8 mouse cellular contexts compared by ENCODE assay signal in the genomic region with DNA sequence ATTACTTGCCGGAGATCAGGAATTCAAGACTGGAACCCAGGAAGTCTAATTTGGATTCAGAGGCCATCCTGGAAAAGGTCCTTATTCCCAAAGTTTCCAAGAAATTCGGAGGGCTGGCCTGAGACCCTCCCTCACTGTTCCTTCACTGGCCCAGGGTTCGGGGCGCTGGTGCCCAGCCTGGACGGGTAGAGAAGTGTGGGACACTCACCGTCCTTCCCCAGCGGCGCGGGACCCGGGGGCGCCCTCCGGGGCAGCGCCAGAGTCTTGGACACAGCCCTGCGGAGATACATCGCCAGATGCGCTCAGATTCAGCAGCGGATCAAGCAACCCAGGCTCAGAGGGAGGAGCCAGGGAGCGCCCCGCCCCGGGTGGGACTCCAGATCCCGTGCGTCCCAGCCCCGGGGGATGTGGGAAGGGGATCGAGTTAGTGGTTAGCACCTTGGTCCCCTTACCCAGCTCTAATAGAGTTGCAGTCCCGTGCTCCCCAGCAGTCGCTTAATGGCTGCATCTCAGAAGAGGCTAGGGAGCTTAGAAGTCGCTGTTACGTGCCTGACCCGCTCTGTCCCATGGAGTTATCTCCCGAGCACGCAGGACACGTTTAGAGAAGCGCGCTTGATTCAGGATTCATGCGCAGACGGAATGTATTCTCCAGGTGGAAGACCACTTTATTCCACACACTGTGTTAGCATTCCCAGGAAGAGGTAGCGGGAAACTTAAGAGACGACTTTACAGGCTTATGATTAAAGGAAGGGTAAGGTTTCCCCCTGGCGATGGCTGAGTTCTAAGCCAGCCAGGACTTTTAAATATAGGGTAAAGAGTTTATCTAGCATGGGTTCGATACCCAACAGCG. TPM values are rescaled to one million over a fixed set of nuclear protein-coding genes. Genes with fewer than 3 reads are reported as not detected.
DNase-seq lines count a peak whose midpoint lies in the region; ATAC-seq and TF ChIP-seq lines count a peak whose summit lies in the region.

A gene (minus strand): TSS at position 520 of the 850 bp plus-strand sequence.

- H3K4me1 ChIP-seq in intestine, postnatal 0 days (replicated peaks; ENCODE audit: control insufficient read depth, insufficient read depth, low read length), result no peaks in the 10 kb centered on the region
- H3K4me1 ChIP-seq in lung, embryonic 15.5 days, result peaks cover 6% of the 10 kb centered on the region; the same call in 1 of the 2 replicates

- peak within 1 kb of the TSS; percentile 70 for H3K4me2 ChIP-seq in intestine, postnatal 0 days (replicated peaks; ENCODE audit: low read depth)
- peak within 1 kb of the TSS; percentile 83 for H3K4me2 ChIP-seq in lung, embryonic 15.5 days

- DNase-seq in left cerebral cortex, adult 2 months (ENCODE audit: extremely low spot score in 1 of 2, low spot score in 2 of 2), result peak in 1 of 2 experiments; percentile 18
- DNase-seq in left cerebral cortex, postnatal 36 days (ENCODE audit: low spot score in 2 of 2), result no peak
- DNase-seq in embryo, embryonic 11 days, result peak; percentile 90
- peak; percentile 97 for DNase-seq in heart, adult 11 months
- peak; percentile 82 for DNase-seq in thymus, postnatal 4 days

- peak; percentile 44; the same call in 1 of the 2 replicates for ATAC-seq in intestine, postnatal 0 days
- peak; percentile 87 for ATAC-seq in lung, embryonic 15.5 days (ENCODE audit: borderline replicate concordance, extremely low read depth, low FRiP score, low TSS enrichment)
- ATAC-seq in neutrophil, adult 5-6 weeks (ENCODE audit: extremely low read depth, insufficient number of reproducible peaks, low FRiP score, poor library complexity, severe bottlenecking), result 0 out of 2 replicates have a peak, but pooled peaks have one; percentile 36

- H3K27me3 ChIP-seq in intestine, postnatal 0 days (replicated peaks; ENCODE audit: control insufficient read depth, insufficient read depth, low read length), result no peaks in the 10 kb centered on the region
- peaks cover 24% of the 10 kb centered on the region for H3K27me3 ChIP-seq in lung, embryonic 15.5 days

- peak; percentile 39 for TF ChIP-seq CTCF in left cerebral cortex, adult 2 months (IDR thresholded peaks at IDR 0.05)
- peak; percentile 56 for TF ChIP-seq CTCF in intestine, postnatal 0 days (IDR thresholded peaks at IDR 0.05; ENCODE audit: low read depth)

- WGBS in intestine, postnatal 0 days, result 3% methylated on average over 41 of the region's 41 CpGs
- WGBS in lung, embryonic 15.5 days, result 2% methylated on average over 41 of the region's 41 CpGs

- 0 out of 2 replicates have a peak within 1 kb of the TSS, but pooled peaks have one; percentile 17 for H3K9ac ChIP-seq in intestine, postnatal 0 days (ENCODE audit: low read depth, low read length)
- peak within 1 kb of the TSS; percentile 39 for H3K9ac ChIP-seq in lung, embryonic 15.5 days

- H3K36me3 ChIP-seq in intestine, postnatal 0 days (ENCODE audit: control insufficient read depth, insufficient read depth), result no peaks in the 10 kb centered on the region
- no peaks in the 10 kb centered on the region for H3K36me3 ChIP-seq in lung, embryonic 15.5 days

- intact Hi-C loops in left cerebral cortex, adult 2 months (cut with DNase I), result no loop called here
- intact Hi-C loops in left cerebral cortex, postnatal 36 days (cut with DNase I), result no loop called here

- no peaks in the 10 kb centered on the region for H3K9me3 ChIP-seq in intestine, postnatal 0 days (ENCODE audit: control insufficient read depth)
- H3K9me3 ChIP-seq in lung, embryonic 15.5 days, result no peaks in the 10 kb centered on the region

- H3K4me3 ChIP-seq in left cerebral cortex, adult 2 months, result peak within 1 kb of the TSS; percentile 47
- peak within 1 kb of the TSS; percentile 51 for H3K4me3 ChIP-seq in intestine, postnatal 0 days (ENCODE audit: low read depth, low read length)
- H3K4me3 ChIP-seq in lung, embryonic 15.5 days, result peak within 1 kb of the TSS; percentile 53

- H3K27ac ChIP-seq in left cerebral cortex, adult 2 months, result no peak within 1 kb of the TSS
- no peak within 1 kb of the TSS for H3K27ac ChIP-seq in intestine, postnatal 0 days (ENCODE audit: low read depth, low read length)
- no peak within 1 kb of the TSS for H3K27ac ChIP-seq in lung, embryonic 15.5 days

RNA-seq across cellular contexts. Expression of the gene that starts here (rescaled TPM):
- total RNA-seq in left cerebral cortex, adult 2 months (2021), result not detected
- total RNA-seq in left cerebral cortex, postnatal 36 days (2021), result not detected
- 0.41 and 0.59 TPM in 2 replicates for polyA plus RNA-seq in intestine, postnatal 0 days (2015; fragmentation: Nextera tagmentation; extraction: Ambion mirVana)
- polyA plus RNA-seq in lung, embryonic 15.5 days (2015; fragmentation: Nextera tagmentation; extraction: Ambion mirVana), result 2.5 and 2.8 TPM in 2 replicates
- total RNA-seq in neutrophil, adult 5-6 weeks (2017), result not detected in 2 replicates

Comparison
In these comparisons a context has a peak if more than half of its experiments do, and no peak if none do; other contexts are left out.
1. Peak in ATAC-seq, H3K4me3 ChIP-seq, H3K9ac ChIP-seq and H3K4me2 ChIP-seq in intestine, postnatal 0 days; RNA of the gene not detected or under 1 TPM.
2. Peak in ATAC-seq in neutrophil, adult 5-6 weeks; RNA of the gene not detected or under 1 TPM.
3. DNase-seq: peak in embryo, embryonic 11 days (single experiment), heart, adult 11 months (single experiment) and thymus, postnatal 4 days (single experiment); none in left cerebral cortex, postnatal 36 days (0 of 2).
4. ATAC-seq: peak in every context shown above with its lines; median percentile 87 in lung, embryonic 15.5 days; 44 in intestine, postnatal 0 days; 36 in neutrophil, adult 5-6 weeks.
5. Peak in every context shown above with its lines, with median percentiles within 50 percentile points of each other: H3K4me3 ChIP-seq.